Comparison of ENCODE assay signal across 8 mouse cellular contexts in genomic region chr17:26948316-26949050, GRCm38 (mm10). TPM values are rescaled to one million over a fixed set of nuclear protein-coding genes. Genes with fewer than 3 reads are reported as not detected.
A peak's percentile ranks its signal among the peaks of the same experiment; 100 is the strongest.
DNase-seq lines count a peak whose midpoint lies in the region; ATAC-seq and TF ChIP-seq lines count a peak whose summit lies in the region.

No protein-coding gene starts in this region.

- H3K4me1 ChIP-seq in embryonic facial prominence, embryonic 14.5 days (ENCODE audit: control insufficient read depth, insufficient read depth, low read length), result peaks cover 57% of the 10 kb centered on the region
- H3K4me1 ChIP-seq in hindbrain, embryonic 11.5 days (replicated peaks; ENCODE audit: control insufficient read depth, insufficient read depth, low read length), result peaks cover 45% of the 10 kb centered on the region
- H3K4me1 ChIP-seq in limb, embryonic 10.5 days, result peaks cover 80% of the 10 kb centered on the region
- peaks cover 78% of the 10 kb centered on the region for H3K4me1 ChIP-seq in midbrain, embryonic 12.5 days

- peak; percentile 15; the same call in 1 of the 2 replicates for TF ChIP-seq CTCF in layer of hippocampus, adult 2 months (conservative IDR thresholded peaks at IDR 0.05)

- H3K4me3 ChIP-seq in layer of hippocampus, adult 2 months, result peak overlapping the region; percentile 73
- H3K4me3 ChIP-seq in embryonic facial prominence, embryonic 14.5 days (ENCODE audit: low read depth, low read length), result peak overlapping the region; percentile 71
- peak overlapping the region; percentile 68 for H3K4me3 ChIP-seq in hindbrain, embryonic 11.5 days (ENCODE audit: low read depth, low read length)
- peak overlapping the region; percentile 80 for H3K4me3 ChIP-seq in limb, embryonic 10.5 days
- H3K4me3 ChIP-seq in midbrain, embryonic 12.5 days, result peak overlapping the region; percentile 88

- no peaks in the 10 kb centered on the region for H3K9me3 ChIP-seq in embryonic facial prominence, embryonic 14.5 days (ENCODE audit: control insufficient read depth, low read length)
- no peaks in the 10 kb centered on the region for H3K9me3 ChIP-seq in hindbrain, embryonic 11.5 days (ENCODE audit: control insufficient read depth, low read length)
- H3K9me3 ChIP-seq in limb, embryonic 10.5 days (replicated peaks), result no peaks in the 10 kb centered on the region
- no peaks in the 10 kb centered on the region for H3K9me3 ChIP-seq in midbrain, embryonic 12.5 days

- WGBS in embryonic facial prominence, embryonic 14.5 days, result 0% methylated on average over 9 of the region's 87 CpGs
- under 1% methylated on average over 46 of the region's 87 CpGs for WGBS in hindbrain, embryonic 11.5 days
- under 1% methylated on average over 69 of the region's 87 CpGs for WGBS in limb, embryonic 10.5 days
- under 1% methylated on average over 44 of the region's 87 CpGs for WGBS in midbrain, embryonic 12.5 days

- H3K36me3 ChIP-seq in embryonic facial prominence, embryonic 14.5 days (ENCODE audit: control insufficient read depth, insufficient read depth, low read length), result no peaks in the 10 kb centered on the region
- no peaks in the 10 kb centered on the region for H3K36me3 ChIP-seq in hindbrain, embryonic 11.5 days (ENCODE audit: control insufficient read depth, insufficient read depth, low read length)
- peaks cover 11% of the 10 kb centered on the region; the same call in 1 of the 2 replicates for H3K36me3 ChIP-seq in limb, embryonic 10.5 days
- no peaks in the 10 kb centered on the region for H3K36me3 ChIP-seq in midbrain, embryonic 12.5 days

- no peaks in the 10 kb centered on the region for H3K27me3 ChIP-seq in embryonic facial prominence, embryonic 14.5 days (replicated peaks; ENCODE audit: control insufficient read depth, insufficient read depth, low read length)
- H3K27me3 ChIP-seq in hindbrain, embryonic 11.5 days (ENCODE audit: control insufficient read depth, insufficient read depth, low read length), result no peaks in the 10 kb centered on the region
- peaks cover 6% of the 10 kb centered on the region for H3K27me3 ChIP-seq in limb, embryonic 10.5 days (ENCODE audit: low read depth, poor library complexity, severe bottlenecking)
- H3K27me3 ChIP-seq in midbrain, embryonic 12.5 days, result no peaks in the 10 kb centered on the region

- ATAC-seq in embryonic facial prominence, embryonic 14.5 days (ENCODE audit: low read depth), result no peak
- ATAC-seq in hindbrain, embryonic 11.5 days (ENCODE audit: low FRiP score), result 0 out of 2 replicates have a peak, but pooled peaks have one; percentile 10
- ATAC-seq in midbrain, embryonic 12.5 days (ENCODE audit: low FRiP score, low read depth), result no peak

- peak in 1 of 2 experiments; percentile 70 for DNase-seq in layer of hippocampus, adult 2 months (ENCODE audit: low spot score in 2 of 2)
- DNase-seq in layer of hippocampus, adult 9-10 months (ENCODE audit: low spot score), result no peak
- peak; percentile 53 for DNase-seq in R1 (ENCODE audit: low read depth, low spot score)
- DNase-seq in embryonic facial prominence, embryonic 14.5 days (ENCODE audit: low spot score), result no peak
- DNase-seq in hindbrain, embryonic 11.5 days (ENCODE audit: low spot score), result peak; percentile 77
- peak; percentile 75 for DNase-seq in limb, embryonic 10.5 days (ENCODE audit: low spot score)
- DNase-seq in thymus, postnatal 4 days, result peak; percentile 64

- H3K27ac ChIP-seq in layer of hippocampus, adult 2 months, result peak overlapping the region; percentile 98
- H3K27ac ChIP-seq in embryonic facial prominence, embryonic 14.5 days (replicated peaks; ENCODE audit: low read depth, low read length), result peak overlapping the region; percentile 77
- H3K27ac ChIP-seq in hindbrain, embryonic 11.5 days (ENCODE audit: low read depth, low read length), result peak overlapping the region; percentile 87
- H3K27ac ChIP-seq in limb, embryonic 10.5 days, result peak overlapping the region; percentile 93
- peak overlapping the region; percentile 94 for H3K27ac ChIP-seq in midbrain, embryonic 12.5 days (replicated peaks)

- H3K4me2 ChIP-seq in embryonic facial prominence, embryonic 14.5 days (ENCODE audit: low read depth, low read length), result peak overlapping the region; percentile 95
- H3K4me2 ChIP-seq in hindbrain, embryonic 11.5 days (replicated peaks; ENCODE audit: low read depth, low read length), result peak overlapping the region; percentile 100
- peak overlapping the region; percentile 100 for H3K4me2 ChIP-seq in midbrain, embryonic 12.5 days (replicated peaks)

- H3K9ac ChIP-seq in embryonic facial prominence, embryonic 14.5 days (ENCODE audit: low read depth, low read length), result peak overlapping the region; percentile 78
- peak overlapping the region; percentile 89 for H3K9ac ChIP-seq in hindbrain, embryonic 11.5 days (ENCODE audit: low read depth, low read length)
- peak overlapping the region; percentile 97 for H3K9ac ChIP-seq in midbrain, embryonic 12.5 days (replicated peaks)

RNA-seq across cellular contexts. Expression of gene Syngap1, which starts 7.4 kb away (rescaled TPM):
- total RNA-seq in layer of hippocampus, adult 2 months (2021), result 100 to 1,000 TPM; 463 to 497 TPM
- polyA plus RNA-seq in embryonic facial prominence, embryonic 14.5 days (2014; fragmentation: Nextera tagmentation; extraction: Ambion mirVana), result 1.4 and 2.6 TPM in 2 replicates
- polyA plus RNA-seq in hindbrain, embryonic 11.5 days (2014; fragmentation: Nextera tagmentation; extraction: Ambion mirVana), result 3.4 and 4.7 TPM in 2 replicates
- 2.8 and 3.1 TPM in 2 replicates for polyA plus RNA-seq in limb, embryonic 10.5 days (2016; fragmentation: Nextera tagmentation; extraction: Ambion mirVana)
- polyA plus RNA-seq in midbrain, embryonic 12.5 days (2016; fragmentation: Nextera tagmentation; extraction: Ambion mirVana), result 3.3 and 3.6 TPM in 2 replicates

RNA-seq across cellular contexts. Expression of gene Cuta, which starts 9.1 kb away (rescaled TPM):
- 10 to 100 TPM; 91.3 to 95.8 TPM for total RNA-seq in layer of hippocampus, adult 2 months (2021)
- 142 and 148 TPM in 2 replicates for polyA plus RNA-seq in embryonic facial prominence, embryonic 14.5 days (2014; fragmentation: Nextera tagmentation; extraction: Ambion mirVana)
- 135 and 154 TPM in 2 replicates for polyA plus RNA-seq in hindbrain, embryonic 11.5 days (2014; fragmentation: Nextera tagmentation; extraction: Ambion mirVana)
- 184 and 188 TPM in 2 replicates for polyA plus RNA-seq in limb, embryonic 10.5 days (2016; fragmentation: Nextera tagmentation; extraction: Ambion mirVana)
- polyA plus RNA-seq in midbrain, embryonic 12.5 days (2016; fragmentation: Nextera tagmentation; extraction: Ambion mirVana), result 156 and 159 TPM in 2 replicates

RNA-seq across cellular contexts. Expression of gene Phf1, which starts 15.6 kb away (rescaled TPM):
- total RNA-seq in layer of hippocampus, adult 2 months (2021), result 10 to 100 TPM; 31.4 to 33.9 TPM
- polyA plus RNA-seq in embryonic facial prominence, embryonic 14.5 days (2014; fragmentation: Nextera tagmentation; extraction: Ambion mirVana), result 10.0 and 12.0 TPM in 2 replicates
- 4.5 and 5.5 TPM in 2 replicates for polyA plus RNA-seq in hindbrain, embryonic 11.5 days (2014; fragmentation: Nextera tagmentation; extraction: Ambion mirVana)
- 3.5 and 5.0 TPM in 2 replicates for polyA plus RNA-seq in limb, embryonic 10.5 days (2016; fragmentation: Nextera tagmentation; extraction: Ambion mirVana)
- 11.6 and 11.9 TPM in 2 replicates for polyA plus RNA-seq in midbrain, embryonic 12.5 days (2016; fragmentation: Nextera tagmentation; extraction: Ambion mirVana)

RNA-seq across cellular contexts. Expression of gene Zbtb9, which starts 24.5 kb away (rescaled TPM):
- 10 to 100 TPM; 14.8 to 15.7 TPM for total RNA-seq in layer of hippocampus, adult 2 months (2021)
- 9.0 and 9.1 TPM in 2 replicates for polyA plus RNA-seq in embryonic facial prominence, embryonic 14.5 days (2014; fragmentation: Nextera tagmentation; extraction: Ambion mirVana)
- polyA plus RNA-seq in hindbrain, embryonic 11.5 days (2014; fragmentation: Nextera tagmentation; extraction: Ambion mirVana), result 10.5 and 13.2 TPM in 2 replicates
- 20.6 and 22.0 TPM in 2 replicates for polyA plus RNA-seq in limb, embryonic 10.5 days (2016; fragmentation: Nextera tagmentation; extraction: Ambion mirVana)
- polyA plus RNA-seq in midbrain, embryonic 12.5 days (2016; fragmentation: Nextera tagmentation; extraction: Ambion mirVana), result 18.5 and 19.9 TPM in 2 replicates

RNA-seq across cellular contexts. Expression of gene Kifc5b, which starts 31.6 kb away (rescaled TPM):
- total RNA-seq in layer of hippocampus, adult 2 months (2021), result 1 to 10 TPM; 2.8 to 3.3 TPM
- 3.0 and 4.7 TPM in 2 replicates for polyA plus RNA-seq in embryonic facial prominence, embryonic 14.5 days (2014; fragmentation: Nextera tagmentation; extraction: Ambion mirVana)
- 4.6 and 5.9 TPM in 2 replicates for polyA plus RNA-seq in hindbrain, embryonic 11.5 days (2014; fragmentation: Nextera tagmentation; extraction: Ambion mirVana)
- polyA plus RNA-seq in limb, embryonic 10.5 days (2016; fragmentation: Nextera tagmentation; extraction: Ambion mirVana), result 12.3 and 12.6 TPM in 2 replicates
- polyA plus RNA-seq in midbrain, embryonic 12.5 days (2016; fragmentation: Nextera tagmentation; extraction: Ambion mirVana), result 6.3 and 9.1 TPM in 2 replicates

Comparison
In these comparisons a context has a peak if more than half of its experiments do, and no peak if none do; other contexts are left out.
1. DNase-seq: peak in R1 (single experiment), hindbrain, embryonic 11.5 days (single experiment), limb, embryonic 10.5 days (single experiment) and thymus, postnatal 4 days (single experiment); none in layer of hippocampus, adult 9-10 months (single experiment) and embryonic facial prominence, embryonic 14.5 days (single experiment).
2. Peak in every context shown above with its lines, with median percentiles within 50 percentile points of each other: H3K27ac ChIP-seq, H3K4me3 ChIP-seq, H3K4me2 ChIP-seq and H3K9ac ChIP-seq.